In the genomic region with DNA sequence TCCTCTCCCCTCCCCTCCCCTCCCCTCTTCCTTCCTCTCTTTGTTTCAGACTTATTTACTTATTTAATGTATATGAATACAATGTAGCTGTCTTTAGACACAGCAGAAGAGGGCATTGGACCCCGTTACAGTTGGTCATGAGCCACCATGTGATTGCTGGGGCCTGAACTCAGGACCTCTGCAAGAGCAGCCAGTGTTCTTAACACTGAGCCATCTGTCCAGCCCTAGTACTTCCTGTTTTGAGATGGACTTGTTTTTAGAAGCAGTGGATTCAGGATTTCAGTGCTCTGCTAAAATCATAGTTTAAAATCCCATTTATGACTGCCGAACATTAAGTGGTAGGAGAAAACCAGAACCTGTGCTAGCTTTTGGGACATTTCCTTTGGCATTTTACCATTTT, we compare ENCODE assay signal across 26 mouse cellular contexts. TPM values are rescaled to one million over a fixed set of nuclear protein-coding genes. Genes with fewer than 3 reads are reported as not detected.
A peak's percentile ranks its signal among the peaks of the same experiment; 100 is the strongest.
DNase-seq lines count a peak whose midpoint lies in the region; ATAC-seq and TF ChIP-seq lines count a peak whose summit lies in the region.
"Had no signal": no experiment of that assay in that cellular context is flagged by ENCODE, and none has a peak within 500 bp of the region (broad histone marks: within the 10 kb centered on the region; RNA-seq: fewer than 3 reads in every experiment).

No protein-coding gene starts in this region.

- H3K4me3 ChIP-seq in layer of hippocampus, adult 2 months, result no peak overlapping the region
- peak overlapping the region; percentile 81 for H3K4me3 ChIP-seq in megakaryocyte, embryonic 14.5 days (replicated peaks)
- no peak overlapping the region for H3K4me3 ChIP-seq in MEL (ENCODE audit: control insufficient read depth in 1 of 2, insufficient read depth in 1 of 2, low read depth in 2 of 2, low read length in 2 of 2)
- H3K4me3 ChIP-seq: forebrain, embryonic 15.5 days; hindbrain, embryonic 12.5 days; intestine, embryonic 15.5 days; limb, embryonic 13.5 days; midbrain, embryonic 10.5 days; midbrain, embryonic 15.5 days; neural tube, embryonic 15.5 days had no signal

- TF ChIP-seq RAD21 in MEL (IDR thresholded peaks at IDR 0.05; ENCODE audit: low read depth, low read length), result no peak

- peaks cover 39% of the 10 kb centered on the region for H3K36me3 ChIP-seq in megakaryocyte, embryonic 14.5 days (replicated peaks; ENCODE audit: low read length)
- peaks cover 20 to 36% of the 10 kb centered on the region in 2 experiments for H3K36me3 ChIP-seq in MEL (ENCODE audit: control insufficient read depth in 1 of 2, insufficient read depth in 2 of 2, low read length in 2 of 2)
- no peaks in the 10 kb centered on the region for H3K36me3 ChIP-seq in splenic B cell, adult 2 months (ENCODE audit: control insufficient read depth, insufficient read depth, low read length, poor library complexity, severe bottlenecking)
- H3K36me3 ChIP-seq: forebrain, embryonic 15.5 days; hindbrain, embryonic 12.5 days; intestine, embryonic 15.5 days; limb, embryonic 13.5 days; midbrain, embryonic 15.5 days; neural tube, embryonic 15.5 days had no signal

- no peak for DNase-seq in layer of hippocampus, adult 2 months (ENCODE audit: low spot score in 2 of 2)
- DNase-seq in layer of hippocampus, adult 8-10 months (ENCODE audit: low spot score in 2 of 2), result no peak
- peak; percentile 50 for DNase-seq in MEL (ENCODE audit: low read depth, low spot score)
- peak; percentile 29 for DNase-seq in splenic B cell, adult 2 months (ENCODE audit: low read depth, low spot score)
- DNase-seq in T-cell, adult 2 months (ENCODE audit: low spot score), result no peak
- DNase-seq: adrenal gland, adult 2 months; cerebellum, adult 11 months; cerebellum, postnatal 36 days; heart, postnatal 36 days; kidney, adult 8-10 months; kidney, postnatal 10 days; lung, postnatal 4 days; retina, postnatal 1 day; right cerebral cortex, postnatal 14 days; thymus, postnatal 36 days had no signal

- H3K79me2 ChIP-seq in MEL (ENCODE audit: control insufficient read depth, insufficient read depth, low read length, poor library complexity), result peaks cover 67% of the 10 kb centered on the region

- peak overlapping the region; percentile 81 for H3K27ac ChIP-seq in layer of hippocampus, adult 2 months
- H3K27ac ChIP-seq in MEL (ENCODE audit: control insufficient read depth, low read depth, low read length), result no peak overlapping the region
- H3K27ac ChIP-seq: forebrain, embryonic 15.5 days; hindbrain, embryonic 12.5 days; hindbrain, postnatal 0 days; limb, embryonic 13.5 days; midbrain, embryonic 10.5 days; midbrain, embryonic 15.5 days; neural tube, embryonic 15.5 days had no signal

- TF ChIP-seq CTCF in layer of hippocampus, adult 2 months (conservative IDR thresholded peaks at IDR 0.05), result no peak
- no peak for TF ChIP-seq CTCF in MEL (IDR thresholded peaks at IDR 0.05 in 2 of 3, conservative IDR thresholded peaks at IDR 0.05 in 1 of 3; ENCODE audit: control insufficient read depth in 1 of 3, insufficient read depth in 1 of 3, low read depth in 2 of 3, low read length in 3 of 3, poor library complexity in 1 of 3, severe bottlenecking in 1 of 3)

- H3K9ac ChIP-seq in MEL (ENCODE audit: control insufficient read depth, low read depth, low read length, poor library complexity, severe bottlenecking), result no peak overlapping the region; the same call in 1 of the 2 replicates
- H3K9ac ChIP-seq: forebrain, embryonic 15.5 days; hindbrain, embryonic 12.5 days; intestine, embryonic 15.5 days; limb, embryonic 13.5 days; midbrain, embryonic 15.5 days; neural tube, embryonic 15.5 days had no signal

- peaks cover 76% of the 10 kb centered on the region for H3K4me1 ChIP-seq in megakaryocyte, embryonic 14.5 days
- peaks cover 10 to 16% of the 10 kb centered on the region in 2 experiments for H3K4me1 ChIP-seq in MEL (ENCODE audit: control insufficient read depth in 1 of 2, insufficient read depth in 2 of 2, low read length in 2 of 2)

- ATAC-seq in megakaryocyte, adult 5-6 weeks (ENCODE audit: poor library complexity, severe bottlenecking), result no peak
- ATAC-seq: activated CD4-positive, CD25-positive, alpha-beta regulatory T cell, adult 4 months; forebrain, embryonic 15.5 days; hindbrain, postnatal 0 days; intestine, embryonic 15.5 days; midbrain, embryonic 15.5 days had no signal

- no peaks in the 10 kb centered on the region for H3K27me3 ChIP-seq in megakaryocyte, embryonic 14.5 days (replicated peaks)
- H3K27me3 ChIP-seq in MEL (ENCODE audit: control insufficient read depth in 1 of 2, insufficient read depth in 2 of 2, low read length in 2 of 2), result no peaks in the 10 kb centered on the region
- no peaks in the 10 kb centered on the region for H3K27me3 ChIP-seq in splenic B cell, adult 2 months (ENCODE audit: control insufficient read depth, insufficient read depth, low read length, poor library complexity, severe bottlenecking)
- H3K27me3 ChIP-seq: forebrain, embryonic 15.5 days; hindbrain, embryonic 12.5 days; intestine, embryonic 15.5 days; limb, embryonic 13.5 days; midbrain, embryonic 15.5 days; neural tube, embryonic 15.5 days had no signal

- no peak for TF ChIP-seq POLR2A in MEL (IDR thresholded peaks at IDR 0.05; ENCODE audit: control insufficient read depth in 1 of 2, insufficient read depth in 1 of 2, low read depth in 1 of 2, low read length in 2 of 2, poor library complexity in 1 of 2)

- TF ChIP-seq EP300 in MEL (IDR thresholded peaks at IDR 0.05; ENCODE audit: low read depth in 1 of 2, low read length in 2 of 2), result no peak

- H3K9me3 ChIP-seq in megakaryocyte, embryonic 14.5 days, result no peaks in the 10 kb centered on the region
- H3K9me3 ChIP-seq in MEL (replicated peaks; ENCODE audit: insufficient read depth, low read length), result no peaks in the 10 kb centered on the region
- H3K9me3 ChIP-seq: forebrain, embryonic 15.5 days; hindbrain, embryonic 12.5 days; intestine, embryonic 15.5 days; limb, embryonic 13.5 days; midbrain, embryonic 10.5 days; midbrain, embryonic 15.5 days; neural tube, embryonic 15.5 days had no signal

TF ChIP-seq in MEL, 35 proteins besides CTCF, POLR2A, EP300 and RAD21 (continues in another document):
- TF ChIP-seq KAT2A (conservative IDR thresholded peaks at IDR 0.05; ENCODE audit: low read depth, low read length), result no peak
- TF ChIP-seq TAL1 (IDR thresholded peaks at IDR 0.05; ENCODE audit: low read length), result no peak
- no peak for TF ChIP-seq ZMIZ1 (IDR thresholded peaks at IDR 0.05; ENCODE audit: low read depth, low read length)
- TF ChIP-seq JUND (IDR thresholded peaks at IDR 0.05; ENCODE audit: low read depth, low read length), result no peak
- no peak for TF ChIP-seq HCFC1 (IDR thresholded peaks at IDR 0.05; ENCODE audit: low read depth, low read length)
- TF ChIP-seq E2F4 (IDR thresholded peaks at IDR 0.05; ENCODE audit: borderline replicate concordance, low read depth, low read length), result no peak
- no peak for TF ChIP-seq SIN3A (IDR thresholded peaks at IDR 0.05; ENCODE audit: low read length)
- no peak for TF ChIP-seq ZC3H11A (IDR thresholded peaks at IDR 0.05; ENCODE audit: low read depth, low read length)

RNA-seq across cellular contexts. Expression of a gene that starts 4.0 kb away (rescaled TPM):
- 10 to 100 TPM; 90.9 to 92.8 TPM for total RNA-seq in layer of hippocampus, adult 2 months (2021)
- 10 to 100 TPM; 86.8 to 99.4 (median 88.9) TPM for total RNA-seq in layer of hippocampus, adult 8-10 months (2022)
- polyA plus RNA-seq in megakaryocyte, embryonic 14.5 days (2012; ENCODE audit: insufficient read depth, low replicate concordance), result 37.1 and 112 TPM in 2 replicates
- total RNA-seq in megakaryocyte, adult 5-6 weeks (2015), result 130 and 132 TPM in 2 replicates
- total RNA-seq in megakaryocyte, adult 5-6 weeks (2017), result 125 and 133 TPM in 2 replicates
- total RNA-seq in MEL (2012; rRNA removed), result 160 and 170 TPM in 2 replicates
- 100 to 1,000 TPM; 140 to 267 TPM for polyA plus RNA-seq in MEL (2012; ENCODE audit: insufficient read depth in 1 of 2, insufficient read length in 2 of 2, low read depth in 1 of 2, low replicate concordance in 2 of 2, missing spikeins in 1 of 2)

RNA-seq across cellular contexts. Expression of a gene that starts 14.4 kb away (rescaled TPM):
- 10 to 100 TPM; 26.5 to 27.9 TPM for total RNA-seq in layer of hippocampus, adult 2 months (2021)
- 10 to 100 TPM; 22.6 to 30.6 (median 26.6) TPM for total RNA-seq in layer of hippocampus, adult 8-10 months (2022)
- polyA plus RNA-seq in megakaryocyte, embryonic 14.5 days (2012; ENCODE audit: insufficient read depth, low replicate concordance), result 0.44 and 4.7 TPM in 2 replicates
- 0.55 and 0.71 TPM in 2 replicates for total RNA-seq in megakaryocyte, adult 5-6 weeks (2015)
- total RNA-seq in megakaryocyte, adult 5-6 weeks (2017), result 0.26 and 0.45 TPM in 2 replicates
- 1.1 and 2.6 TPM in 2 replicates for total RNA-seq in MEL (2012; rRNA removed)
- polyA plus RNA-seq in MEL (2012; ENCODE audit: insufficient read depth in 1 of 2, insufficient read length in 2 of 2, low read depth in 1 of 2, low replicate concordance in 2 of 2, missing spikeins in 1 of 2), result 1 to 10 TPM in 1 of 2 experiments, not detected in 1; 5.9 TPM

RNA-seq across cellular contexts. Expression of a gene that starts 26.0 kb away (rescaled TPM):
- 10 to 100 TPM; 32.7 to 39.0 TPM for total RNA-seq in layer of hippocampus, adult 2 months (2021)
- total RNA-seq in layer of hippocampus, adult 8-10 months (2022), result 10 to 100 TPM; 32.7 to 35.8 (median 34.4) TPM
- 1.2 and 3.2 TPM in 2 replicates for polyA plus RNA-seq in megakaryocyte, embryonic 14.5 days (2012; ENCODE audit: insufficient read depth, low replicate concordance)
- total RNA-seq in megakaryocyte, adult 5-6 weeks (2015), result 0.09 and 0.30 TPM in 2 replicates
- total RNA-seq in megakaryocyte, adult 5-6 weeks (2017), result 0.18 TPM in 1 of 2 replicates, not detected in the other
- 0.13 and 0.27 TPM in 2 replicates for total RNA-seq in MEL (2012; rRNA removed)
- under 1 TPM in 1 of 2 experiments, not detected in 1; 0.33 TPM for polyA plus RNA-seq in MEL (2012; ENCODE audit: insufficient read depth in 1 of 2, insufficient read length in 2 of 2, low read depth in 1 of 2, low replicate concordance in 2 of 2, missing spikeins in 1 of 2)

RNA-seq across cellular contexts. Expression of a gene that starts 39.6 kb away (rescaled TPM):
- 100 to 1,000 TPM; 111 to 114 TPM for total RNA-seq in layer of hippocampus, adult 2 months (2021)
- total RNA-seq in layer of hippocampus, adult 8-10 months (2022), result 100 to 1,000 TPM; 101 to 122 (median 113) TPM
- 45.2 and 94.9 TPM in 2 replicates for polyA plus RNA-seq in megakaryocyte, embryonic 14.5 days (2012; ENCODE audit: insufficient read depth, low replicate concordance)
- 5.9 and 6.4 TPM in 2 replicates for total RNA-seq in megakaryocyte, adult 5-6 weeks (2015)
- total RNA-seq in megakaryocyte, adult 5-6 weeks (2017), result 23.5 and 29.0 TPM in 2 replicates
- 21.4 and 27.7 TPM in 2 replicates for total RNA-seq in MEL (2012; rRNA removed)
- polyA plus RNA-seq in MEL (2012; ENCODE audit: insufficient read depth in 1 of 2, insufficient read length in 2 of 2, low read depth in 1 of 2, low replicate concordance in 2 of 2, missing spikeins in 1 of 2), result 10 to 100 TPM in 1 of 2 experiments, not detected in 1; 38.3 TPM

RNA-seq across cellular contexts. Expression of a gene that starts 52.3 kb away (rescaled TPM):
- 10 to 100 TPM; 49.9 to 51.4 TPM for total RNA-seq in layer of hippocampus, adult 2 months (2021)
- total RNA-seq in layer of hippocampus, adult 8-10 months (2022), result 10 to 100 TPM; 62.3 to 79.7 (median 65.0) TPM
- 11.3 and 20.5 TPM in 2 replicates for polyA plus RNA-seq in megakaryocyte, embryonic 14.5 days (2012; ENCODE audit: insufficient read depth, low replicate concordance)
- total RNA-seq in megakaryocyte, adult 5-6 weeks (2015), result 13.5 and 14.1 TPM in 2 replicates
- 17.8 and 22.9 TPM in 2 replicates for total RNA-seq in megakaryocyte, adult 5-6 weeks (2017)
- 198 and 220 TPM in 2 replicates for total RNA-seq in MEL (2012; rRNA removed)
- polyA plus RNA-seq in MEL (2012; ENCODE audit: insufficient read depth in 1 of 2, insufficient read length in 2 of 2, low read depth in 1 of 2, low replicate concordance in 2 of 2, missing spikeins in 1 of 2), result 100 to 1,000 TPM in 1 of 2 experiments, not detected in 1; 232 TPM

Comparison
In these comparisons a context has a peak if more than half of its experiments do, and no peak if none do; other contexts are left out.
1. DNase-seq: peak in MEL (single experiment) and splenic B cell, adult 2 months (single experiment); none in layer of hippocampus, adult 2 months (0 of 2), layer of hippocampus, adult 8-10 months (0 of 2) and T-cell, adult 2 months (single experiment).
2. RNA of a gene that starts 26.0 kb away (total RNA-seq): 32.7 to 39.0 TPM in layer of hippocampus, adult 2 months and 32.7 to 35.8 TPM in layer of hippocampus, adult 8-10 months; 0.13 to 0.27 TPM in MEL and 0.09 to 0.30 TPM in megakaryocyte, adult 5-6 weeks; every median in the first group is over 10 times any median in the second.